Mouse (Mus musculus): ENCODE data around the gene Wdr47. TPM values are rescaled to one million over a fixed set of nuclear protein-coding genes. Genes with fewer than 3 reads are reported as not detected.

Gene Wdr47
- 69.3 TPM for polyA plus RNA-seq (2014; fragmentation: Illumina TruSeq; extraction: RNeasy Lipid Tissue Mini Kit (QIAGEN cat#74804); ENCODE audit: low read depth, low replicate concordance)

DNA sequence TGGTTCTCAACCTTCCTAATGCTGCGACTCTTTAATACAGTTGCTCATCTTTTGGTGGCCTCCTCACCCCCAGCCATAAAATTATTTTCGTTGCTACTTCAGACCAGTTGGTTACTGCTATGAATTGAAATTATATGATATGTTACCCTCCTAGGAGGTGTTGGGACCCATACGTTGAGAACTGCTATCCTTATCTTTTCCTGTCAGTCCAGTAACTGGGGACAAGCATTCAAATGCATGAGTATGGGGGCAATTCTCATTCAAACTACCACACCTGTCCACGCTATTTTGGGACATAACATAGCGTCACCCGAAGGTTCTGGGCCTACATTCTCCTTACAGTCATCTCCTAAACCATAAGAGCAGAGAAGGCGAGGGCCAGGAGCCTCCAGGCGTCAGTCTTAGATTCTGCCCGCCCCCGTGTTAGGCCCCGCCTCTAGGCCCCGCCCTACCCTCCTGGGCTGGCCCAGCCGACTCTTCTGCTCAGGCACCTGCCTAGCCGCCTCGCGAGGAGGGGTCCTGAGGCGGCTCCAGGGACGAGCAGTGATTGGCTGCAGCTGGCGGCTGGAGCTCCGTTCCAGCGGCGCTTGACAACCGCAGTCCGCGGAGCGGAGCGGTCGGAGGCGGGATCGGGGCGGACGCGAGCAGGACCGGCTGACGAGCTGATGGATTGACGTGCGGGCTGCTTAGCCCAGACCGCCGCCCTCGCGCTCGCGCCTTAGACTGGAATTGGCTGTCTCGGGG, at the start of gene Wdr47:
Gene Wdr47 (plus strand): TSS at position 494 of the 744 bp plus-strand sequence.

DNA sequence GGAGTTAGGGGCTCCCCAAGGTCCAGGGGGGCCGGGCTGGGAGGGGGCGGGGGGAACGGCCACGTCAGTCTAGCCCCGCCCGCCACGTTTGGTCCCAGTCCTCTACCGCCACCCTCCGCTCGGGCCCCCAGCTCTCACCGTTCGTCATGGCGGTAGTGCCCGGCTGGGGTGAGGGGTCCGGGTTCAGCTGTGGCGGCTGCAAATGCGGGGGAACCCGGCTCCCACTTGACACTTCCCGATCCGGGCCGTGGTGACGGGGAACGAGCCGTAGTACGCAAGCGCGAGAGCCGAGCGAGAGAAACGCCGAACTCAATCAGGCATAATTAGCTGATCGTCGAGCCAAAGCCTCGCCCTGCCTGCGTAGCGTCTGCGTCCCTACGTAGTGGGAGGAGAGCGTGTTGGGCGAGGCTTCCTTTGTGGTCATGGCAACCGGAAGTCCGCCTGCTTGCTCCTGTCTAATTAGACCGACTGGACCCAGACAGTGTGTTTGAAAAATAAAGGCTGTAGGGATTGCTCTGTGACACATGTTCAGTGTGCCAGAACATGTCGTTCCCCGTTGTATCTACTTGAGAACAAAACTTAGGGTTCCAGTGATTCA, 28.8 kb upstream of the Wdr47 start, which contains the start of gene Tmem167b:
Gene Tmem167b (minus strand): TSS at position 334 of the 598 bp plus-strand sequence.

GRCm38 (mm10) chr3:108571443-108572294, 19.4 kb upstream of the Wdr47 start, which contains the start of gene Taf13:
Gene Taf13, plus strand, starts transcription at chr3:108571698.

GRCm38 (mm10) chr3:108653710-108654379, 62.8 kb downstream of the Wdr47 start, which contains the start of gene Clcc1:
Gene Clcc1, plus strand, starts transcription at chr3:108653913.

Other genes starting within 250 kb of the Wdr47 start
- gene Mybphl, start 226.4 kb upstream of the Wdr47 start, polyA plus RNA-seq (2014; fragmentation: Illumina TruSeq; extraction: RNeasy Lipid Tissue Mini Kit (QIAGEN cat#74804); ENCODE audit: low read depth, low replicate concordance), result not detected
- not detected for gene Psrc1, start 207.4 kb upstream of the Wdr47 start, polyA plus RNA-seq (2014; fragmentation: Illumina TruSeq; extraction: RNeasy Lipid Tissue Mini Kit (QIAGEN cat#74804); ENCODE audit: low read depth, low replicate concordance)
- 0.48 TPM for gene Celsr2, start 175.7 kb upstream of the Wdr47 start, polyA plus RNA-seq (2014; fragmentation: Illumina TruSeq; extraction: RNeasy Lipid Tissue Mini Kit (QIAGEN cat#74804); ENCODE audit: low read depth, low replicate concordance)
- 6.2 TPM for gene Sars, start 146.1 kb upstream of the Wdr47 start, polyA plus RNA-seq (2014; fragmentation: Illumina TruSeq; extraction: RNeasy Lipid Tissue Mini Kit (QIAGEN cat#74804); ENCODE audit: low read depth, low replicate concordance)
- gene 1700013F07Rik, start 57.1 kb upstream of the Wdr47 start, polyA plus RNA-seq (2014; fragmentation: Illumina TruSeq; extraction: RNeasy Lipid Tissue Mini Kit (QIAGEN cat#74804); ENCODE audit: low read depth, low replicate concordance), result 359 TPM
- 43.2 TPM for gene 5330417C22Rik, start 54.7 kb upstream of the Wdr47 start, polyA plus RNA-seq (2014; fragmentation: Illumina TruSeq; extraction: RNeasy Lipid Tissue Mini Kit (QIAGEN cat#74804); ENCODE audit: low read depth, low replicate concordance)
- 26.8 TPM for gene Tmem167b, start 28.8 kb upstream of the Wdr47 start, polyA plus RNA-seq (2014; fragmentation: Illumina TruSeq; extraction: RNeasy Lipid Tissue Mini Kit (QIAGEN cat#74804); ENCODE audit: low read depth, low replicate concordance)
- 89.3 TPM for gene Taf13, start 19.6 kb upstream of the Wdr47 start, polyA plus RNA-seq (2014; fragmentation: Illumina TruSeq; extraction: RNeasy Lipid Tissue Mini Kit (QIAGEN cat#74804); ENCODE audit: low read depth, low replicate concordance)
- gene Clcc1, start 62.6 kb downstream of the Wdr47 start, polyA plus RNA-seq (2014; fragmentation: Illumina TruSeq; extraction: RNeasy Lipid Tissue Mini Kit (QIAGEN cat#74804); ENCODE audit: low read depth, low replicate concordance), result 20.2 TPM
- 12.3 TPM for gene Gpsm2, start 131.0 kb downstream of the Wdr47 start, polyA plus RNA-seq (2014; fragmentation: Illumina TruSeq; extraction: RNeasy Lipid Tissue Mini Kit (QIAGEN cat#74804); ENCODE audit: low read depth, low replicate concordance)
- gene Aknad1, start 148.4 kb downstream of the Wdr47 start, polyA plus RNA-seq (2014; fragmentation: Illumina TruSeq; extraction: RNeasy Lipid Tissue Mini Kit (QIAGEN cat#74804); ENCODE audit: low read depth, low replicate concordance), result 48.3 TPM
- 32.1 TPM for gene Stxbp3, start 249.2 kb downstream of the Wdr47 start, polyA plus RNA-seq (2014; fragmentation: Illumina TruSeq; extraction: RNeasy Lipid Tissue Mini Kit (QIAGEN cat#74804); ENCODE audit: low read depth, low replicate concordance)